Mouse (Mus musculus) G1E (cell line): ENCODE data around the gene Prkcb.

ENCODE experiments used
- CTCF ChIP-seq: IDR thresholded peaks from 2 replicates; pipeline ENCODE4 v1.5.1; 2012; ENCODE audit warnings: low read depth, low read length, inconsistent platforms, mixed read lengths
- GATA2 ChIP-seq: IDR thresholded peaks from 2 replicates; pipeline ENCODE4 v1.6.1; 2012; ENCODE audit warnings: low read depth, low read length, inconsistent platforms, borderline replicate concordance

DNA sequence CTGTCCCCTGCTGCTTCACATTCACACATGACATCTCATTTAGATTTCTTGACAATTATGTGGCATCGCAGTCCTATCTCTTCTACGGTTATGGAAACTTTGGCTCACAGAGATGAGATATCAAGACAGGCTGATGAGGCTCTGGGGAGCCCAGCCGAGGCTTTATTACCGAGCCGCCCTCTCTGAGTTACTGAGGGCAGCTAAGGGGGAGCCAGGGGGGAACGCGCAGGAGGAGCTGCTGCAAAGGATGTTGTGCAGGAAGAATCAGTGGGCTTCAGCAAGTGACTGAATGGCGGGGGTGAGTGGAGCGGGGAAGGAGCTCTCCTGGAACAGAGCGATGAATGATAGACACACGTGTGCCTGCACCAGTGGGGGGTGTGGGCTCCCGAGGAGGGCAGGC lies 127.4 kb downstream of the Prkcb start:
- TF ChIP-seq GATA2, result no peak
- no peak for TF ChIP-seq CTCF
